Mouse (Mus musculus): ENCODE data around the gene Fbxo28. TPM values are rescaled to one million over a fixed set of nuclear protein-coding genes. Genes with fewer than 3 reads are reported as not detected.

Fbxo28 gene
- polyA plus RNA-seq, 1 experiment from 2014 or later: 10.8 TPM

- H3K27ac ChIP-seq: no peak overlapping the region
- H3K4me3 ChIP-seq: no peak overlapping the region
- no peaks in the 10 kb centered on the region for H3K36me3 ChIP-seq
- 0 out of 2 replicates have a peak, but pooled peaks cover 3% of the 10 kb centered on the region for H3K4me1 ChIP-seq (replicated peaks)
- no peak overlapping the region for H3K9ac ChIP-seq
- H3K27me3 ChIP-seq: no peaks in the 10 kb centered on the region
- H3K4me2 ChIP-seq: no peak overlapping the region
- whole genome bisulfite sequencing: 53% methylated on average over 8 of the region's 8 CpGs
- no peaks in the 10 kb centered on the region for H3K9me3 ChIP-seq (replicated peaks)
- no peak for ATAC-seq (replicated peaks; ENCODE audit: insufficient number of reproducible peaks, insufficient read depth, low FRiP score, low read depth)
These were observed 30.5 kb upstream of the Fbxo28 start for GRCm38 (mm10) chr1:182371891-182372290.

- Histone ChIP-seq H3K27ac (no peak overlapping the region), H3K4me1 (replicated peaks) (0 out of 2 replicates have a peak, but pooled peaks cover 3% of the 10 kb centered on the region), H3K4me2 (no peak overlapping the region), H3K9ac (no peak overlapping the region), H3K27me3 (no peaks in the 10 kb centered on the region), H3K36me3 (no peaks in the 10 kb centered on the region), H3K4me3 (no peak overlapping the region), H3K9me3 (replicated peaks) (no peaks in the 10 kb centered on the region)
- 66% methylated on average over 4 of the region's 4 CpGs for WGBS
- no peak for ATAC-seq (replicated peaks; ENCODE audit: insufficient number of reproducible peaks, insufficient read depth, low FRiP score, low read depth)
These were observed 28.0 kb upstream of the Fbxo28 start for GRCm38 (mm10) chr1:182369435-182369834.

DNA sequence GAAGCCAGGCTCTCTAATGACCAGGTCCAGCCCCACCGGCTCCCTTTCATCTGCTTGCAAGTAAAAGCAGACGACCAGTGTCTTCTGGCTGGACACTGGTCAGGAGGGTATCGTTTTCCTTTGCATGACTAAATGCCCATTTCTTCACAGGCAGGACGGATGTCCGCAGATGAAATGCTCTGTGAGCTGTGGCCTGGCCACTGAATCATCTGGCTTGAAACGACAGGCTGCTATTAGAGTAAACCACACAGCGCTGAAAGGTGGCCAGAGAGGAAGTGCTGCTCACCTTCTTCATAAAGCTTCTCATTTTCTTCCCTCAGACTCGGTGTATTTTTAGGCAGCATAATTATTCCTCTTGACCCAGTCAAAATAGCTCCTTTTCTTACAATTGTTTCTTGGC is 27.4 kb upstream of the Fbxo28 start:
- no peaks in the 10 kb centered on the region for H3K36me3 ChIP-seq
- H3K4me3 ChIP-seq: no peak overlapping the region
- 0 out of 2 replicates have a peak, but pooled peaks cover 3% of the 10 kb centered on the region for H3K4me1 ChIP-seq (replicated peaks)
- H3K27me3 ChIP-seq: no peaks in the 10 kb centered on the region
- 55% methylated on average over 8 of the region's 8 CpGs for WGBS
- H3K27ac ChIP-seq: no peak overlapping the region
- no peak overlapping the region for H3K4me2 ChIP-seq
- no peak overlapping the region for H3K9ac ChIP-seq
- ATAC-seq (replicated peaks; ENCODE audit: insufficient number of reproducible peaks, insufficient read depth, low FRiP score, low read depth): no peak
- H3K9me3 ChIP-seq (replicated peaks): no peaks in the 10 kb centered on the region

DNA sequence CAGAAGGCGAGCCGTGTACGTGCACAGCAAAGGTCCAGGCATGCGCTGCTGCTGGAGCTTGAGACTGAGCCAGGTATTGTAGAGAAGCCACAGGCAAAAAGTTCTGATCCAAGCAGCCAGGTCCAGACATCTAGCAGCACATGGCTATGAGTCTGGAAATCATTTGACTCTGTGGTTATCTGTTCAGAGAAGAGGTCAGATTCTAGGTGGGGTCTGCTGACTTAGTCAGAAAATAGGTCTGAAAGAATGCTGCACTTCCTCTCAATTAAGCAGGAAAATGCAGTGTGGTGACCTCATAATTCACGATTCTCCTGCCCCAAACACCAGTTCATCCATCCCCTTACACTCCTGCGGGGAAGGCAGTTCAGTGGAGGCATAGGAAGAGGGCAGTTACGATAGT is 26.9 kb upstream of the Fbxo28 start:
- H3K9ac ChIP-seq: no peak overlapping the region
- H3K4me3 ChIP-seq: no peak overlapping the region
- H3K9me3 ChIP-seq (replicated peaks): no peaks in the 10 kb centered on the region
- no peaks in the 10 kb centered on the region for H3K36me3 ChIP-seq
- no peak overlapping the region for H3K27ac ChIP-seq
- ATAC-seq (replicated peaks; ENCODE audit: insufficient number of reproducible peaks, insufficient read depth, low FRiP score, low read depth): no peak
- H3K4me2 ChIP-seq: no peak overlapping the region
- H3K4me1 ChIP-seq (replicated peaks): 0 out of 2 replicates have a peak, but pooled peaks cover 3% of the 10 kb centered on the region
- H3K27me3 ChIP-seq: no peaks in the 10 kb centered on the region
- WGBS: 69% methylated on average over 7 of the region's 7 CpGs

GRCm38 (mm10) chr1:182363683-182364404 is 22.4 kb upstream of the Fbxo28 start:
- H3K4me1 ChIP-seq (replicated peaks): 0 out of 2 replicates have a peak, but pooled peaks cover 3% of the 10 kb centered on the region
- ATAC-seq (replicated peaks; ENCODE audit: insufficient number of reproducible peaks, insufficient read depth, low FRiP score, low read depth): no peak
- no peak overlapping the region for H3K27ac ChIP-seq
- no peak overlapping the region for H3K9ac ChIP-seq
- 59% methylated on average over 12 of the region's 12 CpGs for WGBS
- H3K4me3 ChIP-seq: no peak overlapping the region
- no peaks in the 10 kb centered on the region for H3K36me3 ChIP-seq
- no peaks in the 10 kb centered on the region for H3K27me3 ChIP-seq
- no peak overlapping the region for H3K4me2 ChIP-seq
- no peaks in the 10 kb centered on the region for H3K9me3 ChIP-seq (replicated peaks)

DNA sequence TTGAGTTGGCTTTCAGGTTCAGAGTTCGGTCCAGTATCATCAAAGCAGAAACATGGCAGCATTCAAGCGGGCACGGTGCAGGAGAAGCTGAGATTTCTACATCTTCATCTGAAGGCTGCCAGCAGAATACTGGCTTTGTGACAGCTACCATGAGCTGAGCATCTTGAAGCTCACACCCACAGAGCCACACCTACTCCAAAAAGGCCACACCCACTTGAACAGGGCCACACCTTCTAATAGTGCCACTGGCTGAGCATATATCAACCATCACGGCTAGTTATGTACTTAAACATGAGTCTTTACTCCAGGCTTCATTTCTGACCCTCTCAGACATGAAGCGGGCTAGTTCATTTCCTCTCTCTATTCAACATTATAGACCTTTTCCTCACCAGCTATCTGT is 21.3 kb upstream of the Fbxo28 start:
- no peaks in the 10 kb centered on the region for H3K27me3 ChIP-seq
- H3K4me2 ChIP-seq: no peak overlapping the region
- no peak overlapping the region for H3K9ac ChIP-seq
- ATAC-seq (replicated peaks; ENCODE audit: insufficient number of reproducible peaks, insufficient read depth, low FRiP score, low read depth): no peak
- H3K9me3 ChIP-seq (replicated peaks): no peaks in the 10 kb centered on the region
- H3K36me3 ChIP-seq: no peaks in the 10 kb centered on the region
- H3K27ac ChIP-seq: no peak overlapping the region
- WGBS: 88% methylated on average over 5 of the region's 5 CpGs
- no peaks in the 10 kb centered on the region for H3K4me1 ChIP-seq (replicated peaks)
- H3K4me3 ChIP-seq: no peak overlapping the region

- H3K9me3 ChIP-seq (replicated peaks): no peaks in the 10 kb centered on the region
- H3K4me2 ChIP-seq: no peak overlapping the region
- H3K27ac ChIP-seq: no peak overlapping the region
- WGBS: 53% methylated on average over 1 of the region's 1 CpGs
- no peaks in the 10 kb centered on the region for H3K4me1 ChIP-seq (replicated peaks)
- no peaks in the 10 kb centered on the region for H3K27me3 ChIP-seq
- H3K9ac ChIP-seq: no peak overlapping the region
- H3K36me3 ChIP-seq: no peaks in the 10 kb centered on the region
- H3K4me3 ChIP-seq: no peak overlapping the region
- no peak for ATAC-seq (replicated peaks; ENCODE audit: insufficient number of reproducible peaks, insufficient read depth, low FRiP score, low read depth)
These were observed 16.7 kb upstream of the Fbxo28 start for GRCm38 (mm10) chr1:182358133-182358532.

DNA sequence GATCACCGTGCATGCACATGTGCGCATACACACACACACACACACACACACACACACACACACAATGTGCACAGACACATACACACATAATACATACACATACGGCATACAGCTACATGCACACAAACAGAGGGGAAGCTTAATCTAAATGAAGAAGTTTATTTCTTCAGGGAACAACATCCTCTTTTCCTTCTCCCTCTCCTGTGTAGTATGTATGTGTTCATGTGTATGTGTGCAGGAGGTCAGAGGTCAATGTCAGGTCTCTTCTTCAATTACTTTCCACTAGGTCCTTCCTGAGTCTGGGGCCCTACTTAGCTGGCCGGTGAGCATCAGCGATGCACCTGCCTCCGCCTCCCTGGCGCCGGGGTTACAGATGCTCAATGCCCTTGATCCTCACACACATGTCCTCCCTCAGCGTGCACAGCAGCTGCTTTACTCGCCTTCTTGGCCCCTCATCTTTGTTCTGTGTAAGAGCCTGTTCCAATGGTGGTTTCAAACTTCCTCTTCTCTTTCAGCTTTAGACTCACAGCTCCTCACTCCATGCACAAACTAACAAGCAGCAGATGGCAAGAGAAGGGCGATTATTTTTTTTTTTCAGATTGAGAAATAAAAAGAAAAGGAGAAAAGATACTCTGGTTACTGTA is 13.2 kb upstream of the Fbxo28 start:
- no peak for ATAC-seq (replicated peaks; ENCODE audit: insufficient number of reproducible peaks, insufficient read depth, low FRiP score, low read depth)
- Histone ChIP-seq H3K4me3 (no peak overlapping the region), H3K4me2 (no peak overlapping the region), H3K27ac (no peak overlapping the region), H3K36me3 (no peaks in the 10 kb centered on the region), H3K9ac (no peak overlapping the region), H3K4me1 (replicated peaks) (no peaks in the 10 kb centered on the region), H3K9me3 (replicated peaks) (no peaks in the 10 kb centered on the region), H3K27me3 (no peaks in the 10 kb centered on the region)
- WGBS: 78% methylated on average over 11 of the region's 11 CpGs

GRCm38 (mm10) chr1:182349557-182349956 is 8.1 kb upstream of the Fbxo28 start:
- ATAC-seq (replicated peaks; ENCODE audit: insufficient number of reproducible peaks, insufficient read depth, low FRiP score, low read depth): no peak
- WGBS: 57% methylated on average over 6 of the region's 6 CpGs
- no peaks in the 10 kb centered on the region for H3K36me3 ChIP-seq
- H3K4me1 ChIP-seq (replicated peaks): peaks cover 4% of the 10 kb centered on the region; the same call in 1 of the 2 replicates
- H3K27me3 ChIP-seq: no peaks in the 10 kb centered on the region
- no peak overlapping the region for H3K4me2 ChIP-seq
- H3K4me3 ChIP-seq: no peak overlapping the region
- no peaks in the 10 kb centered on the region; the same call in 1 of the 2 replicates for H3K9me3 ChIP-seq (replicated peaks)
- no peak overlapping the region for H3K9ac ChIP-seq
- H3K27ac ChIP-seq: no peak overlapping the region

DNA sequence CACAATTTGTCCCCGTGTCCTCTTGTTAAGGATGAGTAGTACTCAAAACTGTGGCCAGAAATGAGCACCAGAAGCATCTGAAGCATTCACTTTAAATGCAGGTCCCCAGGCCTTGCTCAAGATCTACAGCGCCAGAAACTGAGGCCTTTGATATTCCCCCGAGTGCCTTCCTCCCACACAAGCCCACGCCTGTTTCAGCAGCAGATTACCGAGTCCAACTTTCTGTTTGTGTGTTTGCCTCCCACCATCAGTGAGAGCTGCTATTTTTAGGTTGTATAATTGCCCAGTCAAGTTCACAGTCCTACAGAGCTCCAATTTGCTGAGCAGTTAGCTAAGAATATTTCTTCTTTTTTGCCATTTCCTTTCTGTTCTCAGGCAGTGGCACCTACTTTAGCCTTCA is 5.1 kb upstream of the Fbxo28 start:
- Histone ChIP-seq H3K9ac (no peak overlapping the region), H3K4me3 (no peak overlapping the region), H3K4me1 (replicated peaks) (peaks cover 7% of the 10 kb centered on the region; the same call in 1 of the 2 replicates), H3K36me3 (no peaks in the 10 kb centered on the region), H3K4me2 (no peak overlapping the region; the same call in 1 of the 2 replicates), H3K9me3 (replicated peaks) (no peaks in the 10 kb centered on the region; the same call in 1 of the 2 replicates), H3K27ac (peak overlapping the region; percentile 10), H3K27me3 (no peaks in the 10 kb centered on the region)
- ATAC-seq (replicated peaks; ENCODE audit: insufficient number of reproducible peaks, insufficient read depth, low FRiP score, low read depth): no peak
- WGBS: 23% methylated on average over 5 of the region's 5 CpGs

DNA sequence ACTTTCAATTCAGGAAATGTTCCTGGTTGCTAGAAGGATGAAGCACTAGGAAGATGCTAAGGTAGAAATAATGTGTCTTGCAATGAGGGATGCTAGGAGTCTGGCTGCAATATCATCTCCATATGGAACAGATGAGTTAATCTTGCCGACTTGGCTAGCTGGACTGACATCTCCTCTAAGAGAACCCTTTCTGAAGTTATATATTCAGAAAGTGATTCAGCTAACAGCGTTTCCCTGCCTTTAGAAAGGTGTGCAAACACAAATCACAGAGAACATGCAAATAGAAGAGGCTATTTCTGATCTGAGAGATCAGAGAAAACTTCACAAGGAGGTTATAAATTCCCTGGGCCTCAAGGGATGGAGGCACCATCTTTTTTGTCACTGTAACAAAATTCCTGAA is 4.4 kb upstream of the Fbxo28 start:
- H3K27ac ChIP-seq: no peak overlapping the region
- ATAC-seq (replicated peaks; ENCODE audit: insufficient number of reproducible peaks, insufficient read depth, low FRiP score, low read depth): no peak

More for the DNA sequence above, 4.4 kb upstream of the Fbxo28 start:
- H3K36me3 ChIP-seq: no peaks in the 10 kb centered on the region
- no peak overlapping the region for H3K4me3 ChIP-seq
- no peak overlapping the region for H3K9ac ChIP-seq
- WGBS: 72% methylated on average over 2 of the region's 2 CpGs
- H3K4me1 ChIP-seq (replicated peaks): peaks cover 7% of the 10 kb centered on the region; the same call in 1 of the 2 replicates
- no peaks in the 10 kb centered on the region for H3K27me3 ChIP-seq
- no peaks in the 10 kb centered on the region; the same call in 1 of the 2 replicates for H3K9me3 ChIP-seq (replicated peaks)
- no peak overlapping the region for H3K4me2 ChIP-seq
